Mouse (Mus musculus) limb, embryonic 14.5 days (tissue): Measurements from ENCODE around the gene Tmem183a. TPM values are rescaled to one million over a fixed set of nuclear protein-coding genes. Genes with fewer than 3 reads are reported as not detected.

Experiments
- ATAC-seq: fragments of 200-750 bp; cut with Nextera tagmentation; 2 replicates; pipeline ENCODE4 v1.8.0; 2017; ENCODE audit warnings: low read depth, moderate number of reproducible peaks, moderate TSS enrichment; ENCODE audit not compliant: low FRiP score
- DNase-seq: peaks from one replicate; pipeline ENCODE4 v3.0.0-alpha.2; 2015; ENCODE audit warnings: low spot score
- H3K27ac ChIP-seq: fragments of 300-500 bp; sonication (generic); replicated peaks from 2 replicates; pipeline ENCODE4 v1.5.1; 2014; ENCODE audit warnings: low read depth, mild to moderate bottlenecking, low read length, moderate library complexity, mixed read lengths
- H3K27me3 ChIP-seq: fragments of 300-500 bp; sonication (generic); 2 replicates; pipeline ENCODE4 v1.6.1; 2014; ENCODE audit warnings: low read length, mixed read lengths; ENCODE audit not compliant: control insufficient read depth, insufficient read depth
- H3K36me3 ChIP-seq: fragments of 300-500 bp; sonication (generic); 2 replicates; pipeline ENCODE4 v1.6.1; 2014; ENCODE audit warnings: mild to moderate bottlenecking, low read length, moderate library complexity, mixed read lengths; ENCODE audit not compliant: control insufficient read depth, insufficient read depth
- H3K4me1 ChIP-seq: fragments of 300-500 bp; sonication (generic); 2 replicates; pipeline ENCODE4 v1.6.1; 2014; ENCODE audit warnings: antibody characterized with exemption, low read length, mixed read lengths; ENCODE audit not compliant: control insufficient read depth, insufficient read depth
- H3K4me2 ChIP-seq: fragments of 300-500 bp; sonication (generic); replicated peaks from 2 replicates; pipeline ENCODE4 v1.6.1; 2014; ENCODE audit warnings: low read depth, mild to moderate bottlenecking, low read length, moderate library complexity; ENCODE audit not compliant: severe bottlenecking
- H3K4me3 ChIP-seq: fragments of 300-500 bp; sonication (generic); replicated peaks from 2 replicates; pipeline ENCODE4 v1.5.1; 2014; ENCODE audit warnings: low read length
- H3K9ac ChIP-seq: fragments of 300-500 bp; sonication (generic); 2 replicates; pipeline ENCODE4 v1.6.1; 2014; ENCODE audit warnings: mild to moderate bottlenecking, low read depth, low read length, moderate library complexity; ENCODE audit not compliant: severe bottlenecking
- H3K9me3 ChIP-seq: fragments of 300-500 bp; sonication (generic); 2 replicates; pipeline ENCODE4 v1.6.1; 2016; ENCODE audit warnings: low read length; ENCODE audit not compliant: control insufficient read depth
- POLR2A ChIP-seq: fragments of 200-500 bp; IDR thresholded peaks from 2 replicates; pipeline ENCODE4 v1.8.0; 2012; ENCODE audit warnings: inconsistent platforms, mild to moderate bottlenecking, moderate library complexity, borderline replicate concordance; ENCODE audit not compliant: insufficient read depth, insufficient read length; ENCODE audit errors: extremely low read depth
- WGBS: fragments of 180-500 bp; shearing (Covaris S2); extraction: QIAGEN DNeasy Blood & Tissue Kit; methylation state at CpG from one replicate; pipeline ENCODE4 v1.1.7; 2014; 5-methylcytosine and 5-hydroxymethylcytosine counted together
- polyA plus RNA-seq, 2 experiments: library from polyadenylated mRNA; depleted of rRNA in 1 of 2; stranded (reverse) in 1 of 2; unstranded in 1 of 2; fragments of >200 nt; fragmentation: Nextera tagmentation in 1 of 2; extraction: Ambion mirVana in 1 of 2; gene quantifications; 2 replicates each; pipeline versions ENCODE4 v1.2.1 to v1.2.3; 2012 to 2014

Gene Tmem183a
- polyA plus RNA-seq, 2 experiments = 77.8 to 83.0 TPM

DNA sequence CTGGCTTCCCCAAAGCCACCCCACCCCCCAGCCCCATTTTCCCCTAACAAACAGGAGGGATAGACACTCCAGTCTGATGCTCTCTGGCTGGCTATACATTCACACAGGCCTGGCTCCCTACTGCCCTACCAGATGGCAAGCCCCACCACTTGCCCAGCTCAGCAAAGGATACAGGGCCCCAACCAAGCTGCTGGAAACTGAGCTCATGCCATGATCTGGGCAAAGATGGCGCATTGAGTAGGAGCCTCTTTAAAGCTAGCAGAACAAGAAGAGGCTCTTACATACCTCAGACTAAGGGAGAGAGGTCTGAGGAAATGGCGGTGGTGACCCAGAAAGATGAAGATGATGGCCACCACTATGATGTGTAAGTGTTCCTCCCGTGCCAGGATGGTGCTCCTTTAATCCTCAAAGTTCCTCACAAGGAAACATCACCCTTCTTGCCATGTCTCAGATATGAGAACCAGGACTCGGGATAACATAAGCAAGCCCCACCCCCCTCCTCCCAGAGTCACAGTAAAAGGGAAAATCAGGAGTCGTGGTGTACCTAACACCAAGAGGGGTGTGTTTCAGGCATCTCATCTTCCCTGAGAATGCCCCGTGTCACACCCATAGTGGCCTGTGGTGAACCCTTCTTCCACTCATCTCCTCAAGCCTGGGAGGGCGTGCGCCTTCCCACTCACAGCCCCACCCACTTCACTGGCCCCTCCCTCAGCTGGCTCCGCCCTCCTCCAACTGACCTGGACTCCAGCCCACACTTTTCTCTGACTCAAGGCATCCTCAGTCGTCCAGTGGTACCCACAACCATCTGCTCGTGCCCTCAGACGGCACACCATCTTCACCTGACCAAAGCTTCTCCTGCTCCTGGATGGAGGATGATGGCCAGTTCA, 25.6 kb downstream of the Tmem183a start:
- Histone ChIP-seq H3K36me3 (no peaks in the 10 kb centered on the region), H3K27ac (no peak overlapping the region), H3K27me3 (no peaks in the 10 kb centered on the region), H3K4me1 (peaks cover 16% of the 10 kb centered on the region), H3K9me3 (no peaks in the 10 kb centered on the region), H3K4me3 (no peak overlapping the region), H3K4me2 (no peak overlapping the region), H3K9ac (no peak overlapping the region)
- no peak for TF ChIP-seq POLR2A
- DNase-seq (no peak), ATAC-seq (no peak)
- 79% methylated on average over 12 of the region's 12 CpGs for WGBS

DNA sequence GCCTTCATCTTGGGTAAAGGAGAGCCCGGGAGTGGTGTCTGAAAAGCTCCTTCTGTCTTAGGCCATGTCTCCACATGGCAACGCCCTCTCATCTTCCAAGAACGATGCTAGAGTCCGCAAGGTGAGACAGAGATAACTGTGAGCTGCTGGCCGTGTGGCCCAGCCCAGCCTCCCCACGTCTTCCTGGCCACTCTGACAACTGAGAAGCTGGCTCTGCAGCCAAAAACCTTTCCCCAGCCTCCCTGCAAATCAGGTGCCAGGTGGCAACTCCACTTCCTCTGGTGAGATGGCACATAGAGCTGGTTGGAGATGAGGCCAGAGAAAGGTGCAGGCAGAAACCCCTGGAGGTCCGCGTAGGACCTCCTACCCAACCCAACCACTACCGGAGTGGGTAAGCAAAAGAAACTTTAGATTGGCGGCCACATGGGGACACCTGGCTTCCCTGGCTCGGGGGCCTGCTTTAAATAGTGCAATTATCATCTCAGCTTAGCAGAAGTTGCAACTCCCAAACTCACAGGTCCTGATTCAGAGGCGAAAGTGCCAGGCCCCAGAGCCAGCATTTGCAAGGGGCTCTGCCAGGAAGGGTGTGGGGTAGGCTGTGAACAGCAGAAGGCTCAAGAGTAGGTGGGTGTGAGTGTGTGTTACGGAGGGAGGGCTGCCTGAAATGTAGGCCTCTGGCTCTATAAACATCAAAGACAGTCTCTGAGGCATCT, 26.4 kb downstream of the Tmem183a start:
- Histone ChIP-seq H3K9ac (no peak overlapping the region), H3K4me3 (no peak overlapping the region), H3K27me3 (no peaks in the 10 kb centered on the region), H3K9me3 (no peaks in the 10 kb centered on the region), H3K36me3 (no peaks in the 10 kb centered on the region), H3K27ac (0 out of 2 replicates have a peak overlapping the region, but pooled peaks have one; percentile 5), H3K4me1 (peaks cover 16% of the 10 kb centered on the region), H3K4me2 (no peak overlapping the region)
- no peak for ATAC-seq
- DNase-seq = no peak
- WGBS = 65% methylated on average over 13 of the region's 13 CpGs
- no peak for TF ChIP-seq POLR2A

DNA sequence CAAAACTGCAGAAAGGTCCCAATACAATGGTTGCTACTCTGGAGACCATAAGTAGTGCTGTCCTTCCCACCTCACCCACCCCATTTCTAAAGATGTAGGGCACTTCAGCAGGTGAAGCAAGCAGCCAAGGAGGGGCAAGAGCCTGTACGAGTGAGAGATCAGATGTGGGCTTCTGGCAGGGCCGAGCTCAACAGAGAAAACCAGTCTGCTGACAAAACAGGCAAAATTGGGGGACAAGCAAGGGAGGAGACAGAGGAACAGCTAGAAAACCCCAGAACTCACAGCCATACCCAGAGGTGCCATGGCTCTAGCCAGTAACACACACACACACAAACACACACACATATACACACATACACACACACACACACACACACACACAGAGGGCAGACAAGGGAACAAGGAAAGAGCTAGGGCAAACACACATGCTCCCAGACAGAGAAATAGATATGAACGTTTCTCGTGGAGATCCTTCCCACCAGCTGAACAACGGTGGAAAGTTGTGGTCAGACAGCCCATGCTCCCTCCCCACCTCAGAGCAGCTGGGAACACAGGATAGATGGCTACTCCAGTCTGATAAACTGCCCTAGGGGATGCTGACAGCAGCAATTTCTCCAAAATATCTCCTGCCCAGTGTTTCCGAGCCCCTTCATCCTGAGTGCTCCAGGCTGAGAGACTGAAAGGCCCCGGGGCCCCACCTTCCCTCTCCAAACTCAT, 27.5 kb downstream of the Tmem183a start:
- DNase-seq (no peak), ATAC-seq (no peak)
- Histone ChIP-seq H3K4me3 (no peak overlapping the region), H3K4me2 (no peak overlapping the region), H3K9me3 (no peaks in the 10 kb centered on the region), H3K9ac (no peak overlapping the region), H3K27ac (no peak overlapping the region), H3K27me3 (no peaks in the 10 kb centered on the region), H3K36me3 (no peaks in the 10 kb centered on the region; the same call in 1 of the 2 replicates), H3K4me1 (peaks cover 16% of the 10 kb centered on the region)
- 65% methylated on average over 7 of the region's 7 CpGs for WGBS
- TF ChIP-seq POLR2A = no peak

DNA sequence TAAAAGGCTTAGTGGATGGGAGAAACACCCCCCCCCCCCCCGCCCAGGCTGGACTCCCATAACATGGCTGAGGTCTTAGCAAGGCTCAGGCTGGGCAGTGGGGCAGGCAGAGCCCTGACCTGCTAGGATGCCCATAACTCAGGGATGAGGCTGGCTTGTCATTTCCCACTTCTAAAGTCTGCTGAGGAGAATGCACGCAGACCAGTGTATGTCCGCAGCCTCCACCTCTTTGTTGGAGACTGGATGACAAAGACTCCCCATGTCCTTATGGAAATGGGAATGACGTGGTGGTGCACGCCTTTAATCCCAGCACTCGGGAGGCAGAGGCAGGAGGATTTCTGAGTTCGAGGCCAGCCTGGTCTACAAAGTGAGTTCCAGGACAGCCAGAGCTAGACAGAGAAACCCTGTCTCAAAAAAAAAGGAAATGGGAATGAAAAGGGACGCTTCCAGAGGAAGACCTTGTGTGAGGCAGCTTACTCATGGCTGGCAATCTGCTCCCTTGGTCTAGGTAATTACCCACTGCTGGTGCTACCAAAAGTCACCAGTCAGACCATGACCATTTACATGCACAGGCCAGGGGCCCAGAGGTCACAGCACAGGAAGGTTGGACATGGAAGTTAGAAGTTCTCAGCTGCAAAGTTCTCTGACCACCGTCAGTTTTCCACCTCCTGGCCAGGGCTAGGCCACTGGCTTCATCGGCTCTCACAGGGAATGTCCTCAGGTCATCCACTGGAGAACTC, 28.2 kb downstream of the Tmem183a start:
- WGBS = 95% methylated on average over 9 of the region's 10 CpGs
- ATAC-seq = no peak
- Histone ChIP-seq H3K27ac (no peak overlapping the region), H3K9me3 (no peaks in the 10 kb centered on the region), H3K4me1 (peaks cover 16% of the 10 kb centered on the region), H3K4me2 (no peak overlapping the region), H3K4me3 (no peak overlapping the region), H3K27me3 (no peaks in the 10 kb centered on the region), H3K9ac (no peak overlapping the region), H3K36me3 (no peaks in the 10 kb centered on the region; the same call in 1 of the 2 replicates)
- TF ChIP-seq POLR2A = no peak
- no peak for DNase-seq
